Mouse (Mus musculus) lung, embryonic 16.5 days (tissue): ENCODE results near the gene Anapc4. TPM values are rescaled to one million over a fixed set of nuclear protein-coding genes. Genes with fewer than 3 reads are reported as not detected.

Source experiments
- ATAC-seq: fragments of 200-750 bp; cut with Nextera tagmentation; 2 replicates; pipeline ENCODE4 v1.8.0; 2017; ENCODE audit warnings: low read depth, mild to moderate bottlenecking, moderate library complexity
- H3K27ac ChIP-seq: fragments of 300-500 bp; sonication (generic); 2 replicates; pipeline ENCODE4 v1.5.1; 2014; ENCODE audit warnings: mild to moderate bottlenecking, control low read depth, low read length
- H3K27me3 ChIP-seq: fragments of 300-500 bp; sonication (generic); 2 replicates; pipeline ENCODE4 v1.6.1; 2014; ENCODE audit warnings: low read depth, low read length, mixed read lengths; ENCODE audit not compliant: control insufficient read depth, insufficient read depth
- H3K36me3 ChIP-seq: fragments of 300-500 bp; sonication (generic); 2 replicates; pipeline ENCODE4 v1.6.1; 2014; ENCODE audit warnings: low read length; ENCODE audit not compliant: control insufficient read depth, insufficient read depth
- H3K4me1 ChIP-seq: fragments of 300-500 bp; sonication (generic); replicated peaks from 2 replicates; pipeline ENCODE4 v1.6.1; 2014; ENCODE audit warnings: low read length, mixed read lengths; ENCODE audit not compliant: control insufficient read depth, insufficient read depth
- H3K4me2 ChIP-seq: fragments of 300-500 bp; sonication (generic); 2 replicates; pipeline ENCODE4 v1.6.1; 2014; ENCODE audit warnings: low read depth, low read length, control low read depth
- H3K4me3 ChIP-seq: fragments of 300-500 bp; sonication (generic); 2 replicates; pipeline ENCODE4 v1.5.1; 2014; ENCODE audit warnings: mild to moderate bottlenecking, low read length, control low read depth
- H3K9ac ChIP-seq: fragments of 300-500 bp; sonication (generic); 2 replicates; pipeline ENCODE4 v1.6.1; 2014; ENCODE audit warnings: low read length, control low read depth
- H3K9me3 ChIP-seq: fragments of 300-500 bp; sonication (generic); 2 replicates; pipeline ENCODE4 v1.6.1; 2016; ENCODE audit warnings: low read length; ENCODE audit not compliant: control insufficient read depth
- WGBS: fragments of 180-500 bp; shearing (Covaris S2); extraction: QIAGEN DNeasy Blood & Tissue Kit; methylation state at CpG from one replicate; pipeline ENCODE4 v1.1.7; 2014; 5-methylcytosine and 5-hydroxymethylcytosine counted together
- polyA plus RNA-seq: library from polyadenylated mRNA; unstranded; fragments of >200 nt; fragmentation: Nextera tagmentation; extraction: Ambion mirVana; gene quantifications from 2 replicates; pipeline ENCODE4 v1.2.1, GENCODE M21; 2015

Gene Anapc4
- polyA plus RNA-seq, 1 experiment from 2014 or later, result 103 TPM

- H3K4me3 ChIP-seq, result no peak overlapping the region
- no peaks in the 10 kb centered on the region for H3K27me3 ChIP-seq
- ATAC-seq, result no peak
- no peaks in the 10 kb centered on the region for H3K36me3 ChIP-seq
- H3K9me3 ChIP-seq, result no peaks in the 10 kb centered on the region
- WGBS, result 66% methylated on average over 7 of the region's 7 CpGs
- H3K4me1 ChIP-seq, result no peaks in the 10 kb centered on the region; the same call in 1 of the 2 replicates
- no peak overlapping the region for H3K4me2 ChIP-seq
- no peak overlapping the region for H3K27ac ChIP-seq
- H3K9ac ChIP-seq, result no peak overlapping the region
Observed at GRCm38 (mm10) chr5:52913711-52914110, 79.9 kb downstream of the Anapc4 start.

- Histone ChIP-seq H3K36me3 (no peaks in the 10 kb centered on the region), H3K4me3 (no peak overlapping the region), H3K27ac (no peak overlapping the region), H3K27me3 (no peaks in the 10 kb centered on the region), H3K9ac (no peak overlapping the region), H3K4me1 (peaks cover 6% of the 10 kb centered on the region), H3K9me3 (no peaks in the 10 kb centered on the region), H3K4me2 (no peak overlapping the region)
- no peak for ATAC-seq
- 65% methylated on average over 6 of the region's 6 CpGs for WGBS
Observed at GRCm38 (mm10) chr5:52916186-52916585, 82.4 kb downstream of the Anapc4 start.

Other genes with a start within 250 kb of the Anapc4 start
- 9.7 and 10.2 TPM in 2 replicates for gene Sepsecs, start 164.3 kb upstream of the Anapc4 start, polyA plus RNA-seq
- gene Pi4k2b, start 92.4 kb upstream of the Anapc4 start, polyA plus RNA-seq, result 38.9 and 42.6 TPM in 2 replicates
- 14.1 and 16.2 TPM in 2 replicates for gene Zcchc4, start 58.6 kb upstream of the Anapc4 start, polyA plus RNA-seq
- gene Slc34a2, start 204.1 kb downstream of the Anapc4 start, polyA plus RNA-seq, result 55.4 and 87.5 TPM in 2 replicates